Mouse (Mus musculus) forebrain, postnatal 0 days (tissue): ENCODE measurements at regions not wholly inside any gene's neighbourhood (a gene's known extent, or its start where the extent isn't known, plus 50 kb on each side); places are given as distances from the start of the nearest gene placed in this dataset.

Experiments
- ATAC-seq: fragments of 200-750 bp; cut with Nextera tagmentation; 2 replicates; pipeline ENCODE4 v1.8.0; 2017; ENCODE audit warnings: mild to moderate bottlenecking, moderate library complexity
- DNase-seq: peaks from one replicate; pipeline ENCODE4 v3.0.0-alpha.2; 2015
- H3K27ac ChIP-seq: fragments of 300-500 bp; sonication (generic); 2 replicates; pipeline ENCODE4 v1.5.1; 2014; ENCODE audit warnings: low read depth, mild to moderate bottlenecking, antibody characterized with exemption, low read length, moderate library complexity, mixed read lengths
- H3K27me3 ChIP-seq: fragments of 300-500 bp; sonication (generic); 2 replicates; pipeline ENCODE4 v1.6.1; 2014; ENCODE audit warnings: mild to moderate bottlenecking, low read length, mixed read lengths; ENCODE audit not compliant: insufficient read depth
- H3K36me3 ChIP-seq: fragments of 300-500 bp; sonication (generic); 2 replicates; pipeline ENCODE4 v1.6.1; 2014; ENCODE audit warnings: mild to moderate bottlenecking, moderate library complexity; ENCODE audit not compliant: insufficient read depth
- H3K4me1 ChIP-seq: fragments of 300-500 bp; sonication (generic); 2 replicates; pipeline ENCODE4 v1.6.1; 2014; ENCODE audit warnings: antibody characterized with exemption; ENCODE audit not compliant: insufficient read depth
- H3K4me2 ChIP-seq: fragments of 300-500 bp; sonication (generic); 2 replicates; pipeline ENCODE4 v1.6.1; 2014; ENCODE audit warnings: low read depth, mild to moderate bottlenecking, moderate library complexity
- H3K4me3 ChIP-seq: fragments of 300-500 bp; sonication (generic); 2 replicates; pipeline ENCODE4 v1.5.1; 2014; ENCODE audit warnings: low read depth, low read length, mixed read lengths
- H3K9ac ChIP-seq: fragments of 300-500 bp; sonication (generic); 2 replicates; pipeline ENCODE4 v1.6.1; 2014; ENCODE audit warnings: mild to moderate bottlenecking
- H3K9me3 ChIP-seq: fragments of 300-500 bp; sonication (generic); 2 replicates; pipeline ENCODE4 v1.6.1; 2016; ENCODE audit warnings: low read length
- CTCF ChIP-seq: sonication (generic); IDR thresholded peaks from 2 replicates; pipeline ENCODE4 v1.5.1; 2016; ENCODE audit warnings: antibody characterized with exemption, control low read depth, low read depth
- WGBS: fragments of 180-500 bp; shearing (Covaris S2); extraction: QIAGEN DNeasy Blood & Tissue Kit; methylation state at CpG from one replicate; pipeline ENCODE4 v1.1.7; 2014; 5-methylcytosine and 5-hydroxymethylcytosine counted together

GRCm38 (mm10) chr14:11477731-11478130 is 75.6 kb upstream of the Ptprg start:
- Histone ChIP-seq H3K36me3 (no peaks in the 10 kb centered on the region), H3K4me3 (no peak overlapping the region), H3K9ac (no peak overlapping the region), H3K9me3 (no peaks in the 10 kb centered on the region), H3K27me3 (no peaks in the 10 kb centered on the region), H3K27ac (no peak overlapping the region), H3K4me2 (no peak overlapping the region), H3K4me1 (no peaks in the 10 kb centered on the region)
- WGBS: 91% methylated on average over 3 of the region's 3 CpGs
- no peak for TF ChIP-seq CTCF
- no peak for ATAC-seq
- DNase-seq: no peak

- TF ChIP-seq CTCF: no peak
- 78% methylated on average over 4 of the region's 4 CpGs for WGBS
- Histone ChIP-seq H3K4me1 (no peaks in the 10 kb centered on the region), H3K27ac (no peak overlapping the region), H3K4me2 (no peak overlapping the region), H3K27me3 (no peaks in the 10 kb centered on the region), H3K4me3 (no peak overlapping the region), H3K36me3 (no peaks in the 10 kb centered on the region), H3K9ac (no peak overlapping the region), H3K9me3 (no peaks in the 10 kb centered on the region)
- no peak for ATAC-seq
- DNase-seq: no peak
These were observed 71.2 kb upstream of the Ptprg start for GRCm38 (mm10) chr14:11482151-11482550.

- no peak for ATAC-seq
- Histone ChIP-seq H3K4me2 (no peak overlapping the region), H3K27ac (no peak overlapping the region), H3K27me3 (no peaks in the 10 kb centered on the region), H3K36me3 (no peaks in the 10 kb centered on the region), H3K9me3 (no peaks in the 10 kb centered on the region), H3K4me1 (no peaks in the 10 kb centered on the region), H3K4me3 (no peak overlapping the region), H3K9ac (no peak overlapping the region)
- TF ChIP-seq CTCF: no peak
- DNase-seq: no peak
- 71% methylated on average over 3 of the region's 3 CpGs for WGBS
These were observed 67.0 kb upstream of the Ptprg start for GRCm38 (mm10) chr14:11486287-11486686.

- H3K4me2 ChIP-seq: no peak overlapping the region
- no peak for TF ChIP-seq CTCF
- H3K9me3 ChIP-seq: no peaks in the 10 kb centered on the region
- no peaks in the 10 kb centered on the region for H3K4me1 ChIP-seq
- H3K36me3 ChIP-seq: no peaks in the 10 kb centered on the region
- no peak overlapping the region for H3K9ac ChIP-seq
- H3K27me3 ChIP-seq: no peaks in the 10 kb centered on the region
- H3K4me3 ChIP-seq: no peak overlapping the region
- ATAC-seq: peak; percentile 32; the same call in 1 of the 2 replicates
- peak; percentile 14 for DNase-seq
- WGBS: 33% methylated on average over 7 of the region's 7 CpGs
- no peak overlapping the region for H3K27ac ChIP-seq
These were observed 51.6 kb upstream of the Ptprg start for GRCm38 (mm10) chr14:11501744-11502143.

- Histone ChIP-seq H3K4me2 (no peak overlapping the region), H3K9me3 (no peaks in the 10 kb centered on the region), H3K27me3 (no peaks in the 10 kb centered on the region), H3K27ac (no peak overlapping the region), H3K4me1 (no peaks in the 10 kb centered on the region), H3K9ac (no peak overlapping the region), H3K4me3 (no peak overlapping the region), H3K36me3 (no peaks in the 10 kb centered on the region)
- no peak for ATAC-seq
- TF ChIP-seq CTCF: no peak
- no peak for DNase-seq
These were observed 50.2 kb upstream of the Ptprg start for GRCm38 (mm10) chr14:11503156-11503555.
